In genomic region chr15:62043617-62044392, GRCm38 (mm10) we compare ENCODE assay signal across 10 mouse cellular contexts.
DNase-seq lines count a peak whose midpoint lies in the region; ATAC-seq lines count a peak whose summit lies in the region.
"Had no signal": no experiment of that assay in that cellular context is flagged by ENCODE, and none has a peak within 500 bp of the region (broad histone marks: within the 10 kb centered on the region; RNA-seq: fewer than 3 reads in every experiment).

No protein-coding gene starts in this region.

- peak; percentile 95 for DNase-seq in heart, adult 11 months
- DNase-seq in heart, postnatal 14 days = no peak
- DNase-seq in 3134 (ENCODE audit: extremely low read depth, insufficient read length, low spot score) = peak; percentile 90
- DNase-seq in adrenal gland, adult (ENCODE audit: inconsistent age in 2 of 2, low spot score in 1 of 2) = peak; percentile 80 to 88
- peak; percentile 67 for DNase-seq in induced T-regulatory cell, adult 2 months (ENCODE audit: low read depth)
- DNase-seq in thymus, adult 18-20 months = no peak
- DNase-seq in gastrocnemius, postnatal 25 days = no peak

- 0 out of 2 replicates have a peak overlapping the region, but pooled peaks have one; percentile 34 for H3K4me2 ChIP-seq in liver, embryonic 16.5 days (ENCODE audit: low read depth, low read length)
- H3K4me2 ChIP-seq: heart, embryonic 13.5 days; midbrain, embryonic 12.5 days had no signal

- no peaks in the 10 kb centered on the region for H3K27me3 ChIP-seq in liver, embryonic 16.5 days (ENCODE audit: control insufficient read depth, insufficient read depth, low read depth, low read length)
- H3K27me3 ChIP-seq: heart, embryonic 13.5 days had no signal

- H3K4me1 ChIP-seq in liver, embryonic 16.5 days (ENCODE audit: control insufficient read depth, low read depth, low read length) = peaks cover 24% of the 10 kb centered on the region
- H3K4me1 ChIP-seq: midbrain, embryonic 12.5 days had no signal

- intact Hi-C loops in heart, postnatal 14 days (cut with DNase I) = no loop called here

- peak overlapping the region; percentile 61 for H3K27ac ChIP-seq in liver, embryonic 16.5 days (ENCODE audit: low read length)
- H3K27ac ChIP-seq: heart, embryonic 13.5 days; midbrain, embryonic 12.5 days had no signal

- ATAC-seq in liver, embryonic 16.5 days (ENCODE audit: low read depth) = 0 out of 2 replicates have a peak, but pooled peaks have one; percentile 19

- WGBS in liver, embryonic 16.5 days (ENCODE audit: insufficient replicate concordance) = 72% methylated on average over 20 of the region's 20 CpGs

- H3K4me3 ChIP-seq in liver, embryonic 16.5 days (ENCODE audit: low read depth, low read length) = no peak overlapping the region
- H3K4me3 ChIP-seq: heart, embryonic 13.5 days; midbrain, embryonic 12.5 days had no signal

- H3K9ac ChIP-seq in liver, embryonic 16.5 days (ENCODE audit: low read depth, low read length) = peak overlapping the region; percentile 30
- H3K9ac ChIP-seq: heart, embryonic 13.5 days; midbrain, embryonic 12.5 days had no signal

- no peaks in the 10 kb centered on the region for H3K9me3 ChIP-seq in liver, embryonic 16.5 days (replicated peaks; ENCODE audit: control insufficient read depth, low read length)
- H3K9me3 ChIP-seq: heart, embryonic 13.5 days; midbrain, embryonic 12.5 days had no signal

- no peaks in the 10 kb centered on the region for H3K36me3 ChIP-seq in liver, embryonic 16.5 days (ENCODE audit: control insufficient read depth, insufficient read depth)
- H3K36me3 ChIP-seq: heart, embryonic 13.5 days; midbrain, embryonic 12.5 days had no signal

Comparison
In these comparisons a context has a peak if more than half of its experiments do, and no peak if none do; other contexts are left out.
1. DNase-seq: peak in heart, adult 11 months (single experiment), 3134 (single experiment), adrenal gland, adult (2 of 2) and induced T-regulatory cell, adult 2 months (single experiment); none in heart, postnatal 14 days (0 of 2), thymus, adult 18-20 months (0 of 2) and gastrocnemius, postnatal 25 days (single experiment).